Mouse (Mus musculus): ENCODE measurements around the gene Tradd. TPM values are rescaled to one million over a fixed set of nuclear protein-coding genes. Genes with fewer than 3 reads are reported as not detected.
A peak's percentile ranks its signal among the peaks of the same experiment; 100 is the strongest.
"Not testable (repeated sequence)": the region's sequence is repeated elsewhere in the genome, so short reads cannot be mapped to it uniquely, and the experiment has no call there.

Gene Tradd
- polyA plus RNA-seq, 1 experiment from 2014 or later, result 17.9 TPM

- H3K4me3 ChIP-seq, result peak overlapping the region; percentile 36
- H3K27me3 ChIP-seq, result peaks cover 10% of the 10 kb centered on the region
- no peak overlapping the region for H3K27ac ChIP-seq
- H3K9ac ChIP-seq, result no peak overlapping the region
- H3K36me3 ChIP-seq, result peaks cover 1% of the 10 kb centered on the region
- ATAC-seq (replicated peaks; ENCODE audit: insufficient number of reproducible peaks, insufficient read depth, low FRiP score, low read depth), result no peak
- H3K9me3 ChIP-seq (replicated peaks), result no peaks in the 10 kb centered on the region
- peak overlapping the region; percentile 49 for H3K4me2 ChIP-seq
- H3K4me1 ChIP-seq (replicated peaks), result peaks cover 34% of the 10 kb centered on the region
- 57% methylated on average over 9 of the region's 9 CpGs for WGBS
These were observed 30.4 kb upstream of the Tradd start for GRCm38 (mm10) chr8:105294776-105295175.

GRCm38 (mm10) chr8:105293405-105293804, 29.0 kb upstream of the Tradd start:
- Histone ChIP-seq H3K4me3 (no peak overlapping the region), H3K4me2 (no peak overlapping the region), H3K9me3 (replicated peaks) (no peaks in the 10 kb centered on the region), H3K4me1 (replicated peaks) (peaks cover 38% of the 10 kb centered on the region), H3K27ac (no peak overlapping the region), H3K9ac (no peak overlapping the region), H3K27me3 (peaks cover 10% of the 10 kb centered on the region), H3K36me3 (no peaks in the 10 kb centered on the region)
- ATAC-seq (replicated peaks; ENCODE audit: insufficient number of reproducible peaks, insufficient read depth, low FRiP score, low read depth), result no peak
- WGBS, result 60% methylated on average over 19 of the region's 19 CpGs

GRCm38 (mm10) chr8:105292471-105292870, 28.1 kb upstream of the Tradd start:
- peaks cover 33% of the 10 kb centered on the region for H3K4me1 ChIP-seq (replicated peaks)
- H3K36me3 ChIP-seq, result no peaks in the 10 kb centered on the region
- H3K27me3 ChIP-seq, result peaks cover 10% of the 10 kb centered on the region
- H3K27ac ChIP-seq, result no peak overlapping the region
- WGBS, result 78% methylated on average over 7 of the region's 7 CpGs
- H3K4me2 ChIP-seq, result no peak overlapping the region
- H3K9ac ChIP-seq, result no peak overlapping the region
- H3K9me3 ChIP-seq (replicated peaks), result no peaks in the 10 kb centered on the region
- no peak for ATAC-seq (replicated peaks; ENCODE audit: insufficient number of reproducible peaks, insufficient read depth, low FRiP score, low read depth)
- H3K4me3 ChIP-seq, result no peak overlapping the region

GRCm38 (mm10) chr8:105291802-105292201, 27.4 kb upstream of the Tradd start:
- whole genome bisulfite sequencing, result 62% methylated on average over 3 of the region's 3 CpGs
- not testable (repeated sequence) for H3K9me3 ChIP-seq (replicated peaks); H3K27ac ChIP-seq; H3K9ac ChIP-seq; H3K27me3 ChIP-seq; H3K4me2 ChIP-seq; ATAC-seq (replicated peaks; ENCODE audit: insufficient number of reproducible peaks, insufficient read depth, low FRiP score, low read depth); H3K4me3 ChIP-seq; H3K36me3 ChIP-seq
- H3K4me1 ChIP-seq (replicated peaks), result peaks cover 27% of the 10 kb centered on the region

- H3K27me3 ChIP-seq; H3K27ac ChIP-seq; H3K9ac ChIP-seq; H3K9me3 ChIP-seq (replicated peaks); H3K36me3 ChIP-seq; H3K4me2 ChIP-seq; ATAC-seq (replicated peaks; ENCODE audit: insufficient number of reproducible peaks, insufficient read depth, low FRiP score, low read depth); H3K4me3 ChIP-seq: not testable (repeated sequence)
- H3K4me1 ChIP-seq (replicated peaks), result peaks cover 23% of the 10 kb centered on the region
- 72% methylated on average over 8 of the region's 8 CpGs for WGBS
These were observed 27.0 kb upstream of the Tradd start for GRCm38 (mm10) chr8:105291364-105291763.

GRCm38 (mm10) chr8:105290554-105291314, 26.3 kb upstream of the Tradd start:
- Histone ChIP-seq H3K9ac (no peak overlapping the region), H3K27me3 (peaks cover 10% of the 10 kb centered on the region), H3K4me3 (no peak overlapping the region; the same call in 1 of the 2 replicates), H3K36me3 (no peaks in the 10 kb centered on the region), H3K9me3 (replicated peaks) (no peaks in the 10 kb centered on the region), H3K4me1 (replicated peaks) (peaks cover 23% of the 10 kb centered on the region), H3K4me2 (peak overlapping the region; percentile 91), H3K27ac (no peak overlapping the region)
- 9% methylated on average over 31 of the region's 31 CpGs for WGBS
- ATAC-seq (replicated peaks; ENCODE audit: insufficient number of reproducible peaks, insufficient read depth, low FRiP score, low read depth), result no peak

- WGBS, result 1% methylated on average over 43 of the region's 43 CpGs
- Histone ChIP-seq H3K9ac (peak within 1 kb of the TSS; percentile 57), H3K27ac (peak within 1 kb of the TSS; percentile 64), H3K4me2 (peak within 1 kb of the TSS; percentile 91), H3K9me3 (replicated peaks) (no peaks in the 10 kb centered on the region), H3K27me3 (peaks cover 10% of the 10 kb centered on the region), H3K4me1 (replicated peaks) (peaks cover 23% of the 10 kb centered on the region), H3K36me3 (no peaks in the 10 kb centered on the region), H3K4me3 (peak within 1 kb of the TSS; percentile 62)
- ATAC-seq (replicated peaks; ENCODE audit: insufficient number of reproducible peaks, insufficient read depth, low FRiP score, low read depth), result peak; percentile 11; the same call in 1 of the 2 replicates
These were observed 25.5 kb upstream of the Tradd start, which contains the start of gene 4931428F04Rik for GRCm38 (mm10) chr8:105289805-105290460. 4931428F04Rik (minus strand) TSS chr8:105289864.

GRCm38 (mm10) chr8:105288958-105289732, 24.7 kb upstream of the Tradd start:
- Histone ChIP-seq H3K9me3 (replicated peaks) (no peaks in the 10 kb centered on the region), H3K4me3 (peak overlapping the region; percentile 62), H3K4me1 (replicated peaks) (peaks cover 23% of the 10 kb centered on the region), H3K36me3 (no peaks in the 10 kb centered on the region), H3K27ac (peak overlapping the region; percentile 64), H3K27me3 (peaks cover 10% of the 10 kb centered on the region), H3K4me2 (peak overlapping the region; percentile 91), H3K9ac (peak overlapping the region; percentile 57)
- WGBS, result under 1% methylated on average over 53 of the region's 53 CpGs
- peak; percentile 88 for ATAC-seq (replicated peaks; ENCODE audit: insufficient number of reproducible peaks, insufficient read depth, low FRiP score, low read depth)

- H3K9ac ChIP-seq, result no peak overlapping the region
- no peak overlapping the region for H3K27ac ChIP-seq
- peaks cover 10% of the 10 kb centered on the region for H3K27me3 ChIP-seq
- peaks cover 25% of the 10 kb centered on the region for H3K4me1 ChIP-seq (replicated peaks)
- no peaks in the 10 kb centered on the region for H3K9me3 ChIP-seq (replicated peaks)
- 82% methylated on average over 5 of the region's 5 CpGs for WGBS
- H3K4me3 ChIP-seq, result no peak overlapping the region
- no peaks in the 10 kb centered on the region for H3K36me3 ChIP-seq
- ATAC-seq (replicated peaks; ENCODE audit: insufficient number of reproducible peaks, insufficient read depth, low FRiP score, low read depth), result no peak
- H3K4me2 ChIP-seq, result no peak overlapping the region
These were observed 23.8 kb upstream of the Tradd start for GRCm38 (mm10) chr8:105288231-105288630.

- H3K9ac ChIP-seq, result no peak overlapping the region
- no peak overlapping the region for H3K27ac ChIP-seq
- no peak overlapping the region for H3K4me2 ChIP-seq
- no peak overlapping the region for H3K4me3 ChIP-seq
- no peaks in the 10 kb centered on the region for H3K36me3 ChIP-seq
- no peak for ATAC-seq (replicated peaks; ENCODE audit: insufficient number of reproducible peaks, insufficient read depth, low FRiP score, low read depth)
- no peaks in the 10 kb centered on the region for H3K9me3 ChIP-seq (replicated peaks)
- peaks cover 10% of the 10 kb centered on the region for H3K27me3 ChIP-seq
- WGBS, result 84% methylated on average over 4 of the region's 4 CpGs
- peaks cover 30% of the 10 kb centered on the region for H3K4me1 ChIP-seq (replicated peaks)
These were observed 22.5 kb upstream of the Tradd start for GRCm38 (mm10) chr8:105286907-105287306.

- H3K4me1 ChIP-seq (replicated peaks), result peaks cover 26% of the 10 kb centered on the region
- no peak overlapping the region for H3K27ac ChIP-seq
- H3K27me3 ChIP-seq, result peaks cover 12% of the 10 kb centered on the region
- no peak overlapping the region for H3K9ac ChIP-seq
- H3K36me3 ChIP-seq, result no peaks in the 10 kb centered on the region
- no peak overlapping the region for H3K4me3 ChIP-seq
- ATAC-seq (replicated peaks; ENCODE audit: insufficient number of reproducible peaks, insufficient read depth, low FRiP score, low read depth), result no peak
- WGBS, result 51% methylated on average over 12 of the region's 12 CpGs
- no peak overlapping the region for H3K4me2 ChIP-seq
- H3K9me3 ChIP-seq (replicated peaks), result no peaks in the 10 kb centered on the region
These were observed 21.1 kb upstream of the Tradd start for GRCm38 (mm10) chr8:105285514-105285913.
